Mouse (Mus musculus) cerebellum, postnatal 25 days (tissue): ENCODE data around the gene Cdc42se2.

Experiments used
- DNase-seq, 2 experiments: peaks; one replicate each; pipeline ENCODE4 v3.0.0; 2021; ENCODE audit warnings: mixed read lengths in 2 of 2

The Cdc42se2 gene

DNA sequence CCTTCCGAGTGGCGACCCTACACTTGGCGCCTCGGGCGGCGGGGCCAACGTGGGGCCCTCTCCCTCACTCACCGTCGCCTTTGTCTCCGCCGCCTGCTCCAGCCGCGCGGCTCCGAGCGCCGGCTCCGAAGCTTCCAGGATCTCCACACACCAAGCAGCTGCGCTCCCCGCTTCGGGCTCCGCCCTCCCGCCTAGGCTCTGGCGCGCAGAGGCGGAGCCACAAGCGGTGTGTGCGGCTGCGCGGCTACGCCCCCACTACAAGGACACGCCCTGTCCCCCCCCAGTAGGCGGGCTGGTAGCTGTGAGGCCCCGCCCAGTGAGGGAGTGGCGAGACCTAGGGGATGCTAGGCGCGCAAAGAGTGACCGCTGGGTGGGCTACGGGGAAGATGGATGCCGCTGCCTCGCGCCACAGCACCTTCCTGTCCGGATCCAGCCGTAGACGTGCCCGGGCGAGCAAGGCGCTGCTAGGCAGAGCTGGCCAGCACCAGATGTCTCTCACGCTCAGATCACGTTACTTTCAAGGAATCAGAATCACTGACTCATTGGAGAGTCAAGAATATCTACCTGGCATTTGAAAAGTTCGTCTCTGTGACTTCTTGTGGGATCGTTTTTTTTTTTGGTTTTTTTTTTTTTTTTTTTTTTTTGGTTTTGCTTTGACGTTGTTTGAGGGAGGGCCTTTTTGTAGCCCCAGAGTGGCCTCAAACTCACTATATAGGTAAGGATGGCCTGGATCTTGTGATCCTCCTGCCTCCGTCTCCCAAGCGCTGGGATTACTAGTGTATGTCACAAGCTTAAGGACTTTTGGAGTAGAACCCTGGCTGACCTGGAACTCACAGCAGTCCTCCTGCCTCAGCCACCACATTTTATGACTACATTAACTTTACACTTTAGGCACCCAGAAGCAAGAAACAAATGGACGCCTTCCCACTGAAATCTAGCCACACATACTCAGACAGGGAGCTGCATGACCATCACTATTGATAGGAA, at the start of gene Cdc42se2:
Cdc42se2 (minus strand) TSS at position 188 of the 987 bp plus-strand sequence.
- peak; percentile 95 to 98 for DNase-seq

DNA sequence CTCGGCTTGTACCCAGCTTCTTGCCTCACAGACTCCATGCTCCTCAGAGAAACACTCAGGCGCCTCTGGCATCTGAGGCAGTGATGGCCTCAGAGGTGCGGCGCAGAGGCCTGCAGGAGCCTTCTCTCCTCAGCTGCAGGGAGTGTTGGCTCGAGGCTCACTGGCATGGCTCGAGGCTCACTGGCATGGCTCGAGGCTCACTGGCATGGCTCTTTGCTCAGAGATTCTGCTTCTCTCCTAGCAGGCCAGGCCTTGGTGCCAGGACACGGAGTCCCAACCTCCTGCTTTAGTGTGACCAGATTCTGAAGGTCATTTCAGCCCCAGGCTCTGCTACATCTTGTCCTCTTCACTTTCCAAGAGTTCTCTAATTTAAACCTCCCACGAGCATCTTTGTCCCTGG, 48.6 kb upstream of the Cdc42se2 start:
- DNase-seq: peak; percentile 68 to 80

DNA sequence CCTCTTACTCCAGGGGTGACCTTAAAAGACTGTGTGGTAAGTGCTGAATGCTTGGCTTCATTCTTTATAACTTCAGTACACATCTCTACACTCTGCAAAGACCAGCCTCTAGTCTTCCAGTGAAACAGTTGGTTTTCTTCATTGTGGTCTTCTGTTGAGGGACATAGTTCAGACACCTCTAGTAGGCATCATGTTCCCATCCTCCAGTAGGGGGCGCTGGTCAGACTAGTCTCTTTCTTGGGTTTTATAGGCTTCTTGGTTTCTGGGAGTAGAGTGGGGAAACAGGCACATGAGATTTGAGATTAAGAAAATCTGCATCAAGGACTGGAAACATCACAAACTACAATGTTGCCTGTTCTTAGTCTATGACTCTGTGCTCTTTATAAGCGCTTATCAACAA, 47.1 kb upstream of the Cdc42se2 start:
- DNase-seq: peak in 1 of 2 experiments; percentile 15

DNA sequence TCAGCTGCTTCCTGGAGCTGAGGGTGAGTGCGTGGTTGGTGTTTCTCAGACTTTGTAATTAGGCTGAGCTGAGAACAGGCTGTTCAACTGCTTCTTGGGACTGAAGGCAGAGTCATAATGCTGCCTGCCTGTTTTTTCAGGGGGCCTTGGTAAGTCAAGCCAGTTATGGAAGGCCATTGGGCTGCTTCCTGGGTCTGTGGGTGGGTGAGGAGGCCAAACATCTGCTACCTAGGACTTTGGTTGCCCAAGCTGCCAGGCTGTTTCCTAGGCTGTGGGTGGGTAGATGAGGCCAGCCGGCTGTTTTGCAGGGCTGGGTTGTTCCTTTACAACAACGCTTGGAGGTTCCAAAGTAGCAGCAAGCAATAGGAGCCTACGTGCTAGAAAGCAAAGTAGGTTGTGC, 46.4 kb upstream of the Cdc42se2 start:
- DNase-seq: no peak

DNA sequence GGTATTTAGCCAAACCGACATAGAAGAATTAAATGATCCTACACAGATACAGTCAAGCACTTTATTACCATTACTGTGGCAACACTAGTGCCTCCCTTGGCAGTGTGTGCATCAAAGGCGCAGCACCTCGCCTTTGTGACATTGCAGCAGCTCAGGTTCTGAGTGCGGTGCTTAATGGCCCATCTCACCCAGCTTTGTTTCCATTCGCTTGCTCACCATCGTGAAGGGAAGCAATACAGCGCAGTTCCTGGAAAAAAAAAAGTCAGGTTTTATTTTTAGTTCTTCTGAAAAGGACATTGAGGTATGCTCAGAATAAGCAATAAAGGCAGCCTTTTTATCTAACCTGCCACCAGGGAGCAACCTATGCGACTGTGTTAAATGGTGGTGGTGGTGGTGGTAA, 39.3 kb upstream of the Cdc42se2 start:
- DNase-seq: no peak

DNA sequence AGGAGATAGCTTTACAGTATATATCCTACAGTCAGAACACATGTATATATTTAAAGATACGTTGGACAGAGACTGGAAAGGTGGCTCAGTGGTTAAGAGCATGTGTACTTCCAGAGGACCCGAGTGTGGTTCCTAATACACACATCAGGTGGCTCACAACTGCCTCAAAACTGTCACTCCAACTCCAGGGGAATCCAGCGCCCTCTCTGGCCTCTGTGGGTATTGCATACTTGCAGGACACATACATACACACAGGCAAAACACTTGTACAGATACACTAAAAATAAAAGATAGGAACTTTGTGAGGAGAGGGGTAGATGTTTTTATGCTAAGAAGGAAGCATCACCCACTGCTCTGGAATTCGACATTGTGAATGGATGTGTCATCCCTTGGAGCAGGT, 38.3 kb upstream of the Cdc42se2 start:
- DNase-seq: no peak

DNA sequence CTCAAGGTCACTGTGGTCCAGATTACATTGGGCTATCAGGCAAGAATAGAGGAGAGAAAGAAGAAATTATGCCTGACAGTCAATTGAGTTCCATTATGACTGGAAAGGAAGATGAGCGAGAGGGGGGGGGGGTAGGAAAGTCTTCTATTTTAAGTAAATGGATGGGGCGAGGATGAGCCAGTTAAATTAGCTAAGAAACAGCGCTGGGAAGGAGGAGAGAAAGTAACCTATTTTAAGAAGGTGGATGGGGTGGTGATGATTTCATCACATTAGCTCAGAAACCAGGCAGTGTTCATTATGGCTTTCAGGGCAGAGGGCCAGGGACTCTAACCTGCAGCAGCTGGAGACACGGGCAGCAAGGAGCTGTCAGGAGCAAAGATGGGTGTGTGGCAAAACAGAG, 36.0 kb upstream of the Cdc42se2 start:
- DNase-seq: no peak

DNA sequence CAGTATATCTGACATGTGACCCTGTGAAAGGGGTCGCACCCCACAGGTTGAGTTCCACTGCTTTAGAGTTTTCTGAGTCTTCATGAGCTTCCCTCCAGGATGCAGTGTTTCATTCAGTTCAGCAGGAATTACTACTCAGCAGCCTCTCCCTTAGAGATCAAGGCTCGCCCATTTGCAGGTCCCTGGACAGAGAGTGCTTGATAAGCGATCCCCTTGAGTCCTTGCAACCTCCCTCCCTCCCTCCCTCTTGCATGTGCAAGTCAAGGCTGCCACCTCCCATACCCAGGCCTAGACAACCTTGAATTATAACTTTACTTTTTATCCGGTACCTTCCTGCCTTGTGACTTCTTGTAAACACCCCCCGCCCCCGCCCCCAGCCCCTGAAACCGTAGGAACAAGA, 32.0 kb upstream of the Cdc42se2 start:
- no peak for DNase-seq

DNA sequence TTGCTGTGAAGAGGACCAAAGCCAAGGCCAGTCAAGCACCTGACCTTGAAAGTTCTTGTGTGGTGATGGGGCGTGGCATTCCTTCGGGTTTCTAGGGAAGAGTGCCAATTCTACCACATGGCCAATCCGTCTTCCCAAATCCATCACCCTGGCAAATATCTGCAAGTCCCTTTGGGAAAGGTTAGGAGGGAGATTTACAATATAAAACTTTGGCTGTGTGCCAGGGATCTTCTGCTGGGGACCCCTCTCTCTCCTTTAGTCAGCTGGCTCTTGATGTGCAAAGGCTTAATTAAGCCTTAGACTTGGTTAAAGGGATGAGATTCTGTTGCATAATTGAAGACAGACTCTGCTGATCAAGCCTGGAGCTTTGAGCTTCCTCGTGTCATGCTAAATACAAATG, 30.0 kb upstream of the Cdc42se2 start:
- DNase-seq: no peak

DNA sequence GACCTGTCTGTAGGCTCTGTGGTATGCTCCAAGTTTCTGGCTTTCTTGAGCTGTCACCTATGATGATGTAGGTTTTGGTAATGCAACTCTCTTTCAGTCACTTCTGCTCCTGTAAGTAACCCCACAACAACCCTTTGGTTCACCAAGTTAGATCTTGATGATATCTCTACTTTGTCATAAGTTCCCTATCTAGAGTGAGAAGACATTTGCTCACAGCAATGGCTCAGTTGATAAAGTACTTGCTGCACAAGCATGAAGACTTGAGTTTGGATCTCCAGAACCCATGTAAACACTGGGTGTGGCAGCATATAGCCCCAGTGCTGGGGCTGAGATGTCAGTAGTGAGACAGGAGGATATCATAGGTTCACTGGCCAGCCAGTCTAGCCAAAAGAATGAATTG, 28.2 kb upstream of the Cdc42se2 start:
- DNase-seq: no peak

DNA sequence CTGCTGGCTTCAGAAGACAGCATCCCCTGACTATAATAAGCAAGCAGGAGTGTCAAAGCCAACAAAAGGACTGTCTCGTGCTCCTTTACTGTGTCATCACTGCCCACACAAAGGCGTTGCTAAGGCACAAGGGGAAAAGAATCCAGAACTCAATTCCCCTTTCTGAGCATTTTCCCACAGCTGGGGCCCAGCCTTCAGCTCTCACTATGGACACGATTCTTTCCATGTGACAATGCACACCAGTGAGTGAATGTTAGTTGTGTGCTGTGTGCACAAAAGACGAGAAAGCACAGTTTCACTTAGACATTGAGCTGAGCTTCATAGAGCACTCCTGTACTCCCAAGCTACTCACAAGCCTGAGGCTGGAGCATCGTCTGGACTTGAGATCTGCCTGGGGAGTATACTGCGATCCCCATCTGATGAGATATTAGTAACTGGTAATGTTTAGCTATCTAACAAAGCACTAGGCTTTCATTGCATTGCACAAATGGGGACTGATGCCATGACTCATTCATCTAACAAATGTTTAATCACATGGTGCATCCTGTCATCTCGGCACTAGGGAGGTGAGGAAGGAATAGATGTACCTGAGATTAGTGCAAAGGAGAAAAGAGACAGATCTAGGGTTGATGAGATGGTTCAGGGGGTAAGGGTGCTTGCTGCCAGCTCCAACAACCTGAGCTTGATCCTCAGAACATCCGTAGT, 25.5 kb upstream of the Cdc42se2 start:
- DNase-seq: no peak

DNA sequence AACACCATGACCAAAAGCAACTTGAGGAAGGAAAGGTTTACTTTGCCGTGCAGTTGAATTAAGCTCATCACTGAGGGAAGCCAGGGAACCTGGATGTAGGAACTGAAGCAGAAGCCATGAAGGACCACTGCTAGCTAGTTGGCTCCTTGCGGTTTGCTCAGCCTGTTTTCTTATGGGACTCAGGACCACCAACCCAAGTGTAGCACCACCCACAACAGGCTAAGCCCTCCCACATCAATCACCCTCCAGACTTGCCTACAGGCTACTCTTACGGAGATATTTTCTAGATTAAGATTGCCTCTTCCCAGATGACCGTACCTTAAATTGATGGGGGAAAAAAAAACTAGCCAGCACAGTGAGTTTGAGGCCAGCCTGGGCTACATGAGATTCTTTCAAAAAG, 24.8 kb upstream of the Cdc42se2 start:
- no peak for DNase-seq

DNA sequence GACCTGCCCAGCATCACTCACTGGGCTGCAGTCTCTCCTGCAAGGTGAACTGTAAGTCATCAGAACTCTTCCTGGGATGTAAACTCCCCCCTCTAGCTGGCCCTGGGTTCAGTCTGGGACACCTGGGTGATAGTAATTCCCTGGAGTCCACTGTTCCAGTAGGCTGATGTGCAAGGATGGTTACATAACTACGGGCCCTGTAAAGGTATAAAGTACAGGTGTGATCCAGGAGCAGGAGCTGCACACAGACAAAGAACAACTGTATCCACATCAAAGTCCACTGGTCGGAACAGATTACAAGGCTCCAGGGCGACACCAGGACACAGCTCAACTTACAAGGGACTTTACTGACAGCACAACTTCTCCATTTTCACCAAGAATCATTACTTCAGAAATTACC, 23.6 kb upstream of the Cdc42se2 start:
- DNase-seq: no peak

DNA sequence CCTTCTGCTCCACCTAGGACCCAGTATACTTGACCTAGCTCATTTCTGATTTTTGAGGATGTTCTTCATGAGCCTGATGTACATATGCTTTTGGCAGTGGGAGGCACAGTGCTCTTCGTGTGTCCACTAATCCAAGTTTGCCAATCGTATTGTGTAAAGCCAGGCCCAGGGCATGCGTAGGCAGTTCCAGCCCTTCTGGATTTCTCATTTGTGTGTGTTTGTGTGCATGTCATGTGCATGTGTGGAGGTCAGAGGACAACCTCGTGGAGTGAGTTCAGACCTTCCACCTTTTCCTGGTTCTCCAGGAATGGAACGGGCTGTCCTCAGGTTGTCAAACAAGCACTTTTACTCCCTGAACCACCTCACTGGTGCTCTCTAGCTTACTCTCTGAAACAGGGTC, 22.1 kb upstream of the Cdc42se2 start:
- no peak for DNase-seq

DNA sequence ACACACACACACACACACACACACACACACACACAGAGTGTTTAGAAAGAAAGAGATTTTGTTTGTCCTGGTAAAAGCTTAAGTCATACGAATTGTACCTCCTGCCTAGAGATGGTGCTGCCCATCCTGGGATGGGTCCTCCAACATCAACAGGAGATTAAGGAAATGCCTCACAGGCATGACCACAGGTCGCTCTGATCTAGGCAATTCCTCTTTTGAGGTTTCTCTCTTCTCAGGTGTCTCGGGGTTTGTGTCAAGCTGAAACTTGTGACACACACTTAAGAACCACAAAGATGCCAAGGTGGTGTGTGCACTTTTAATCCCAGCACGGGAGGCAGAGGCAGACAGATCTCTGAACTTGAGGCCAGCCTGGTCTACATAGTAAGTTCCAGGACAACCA, 20.7 kb upstream of the Cdc42se2 start:
- DNase-seq: no peak

DNA sequence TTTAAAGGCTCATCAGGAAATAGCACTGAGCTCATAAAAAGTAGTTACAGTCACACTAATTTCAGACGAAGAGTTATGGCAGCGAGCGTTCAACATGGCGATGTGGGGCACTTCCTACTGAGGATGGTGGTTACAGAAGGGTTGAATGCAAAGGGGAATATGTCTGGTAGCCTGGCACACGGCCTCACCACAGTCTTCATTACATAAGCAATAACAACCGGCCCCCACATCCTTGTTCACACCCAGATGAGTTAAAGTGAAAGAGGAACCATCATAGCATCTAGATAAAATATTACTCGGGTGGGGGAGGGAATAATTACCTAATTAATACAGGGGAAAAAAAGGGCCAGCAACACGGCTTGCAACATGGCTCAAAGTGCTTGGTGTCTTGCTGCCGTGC, 20.2 kb upstream of the Cdc42se2 start:
- no peak for DNase-seq

DNA sequence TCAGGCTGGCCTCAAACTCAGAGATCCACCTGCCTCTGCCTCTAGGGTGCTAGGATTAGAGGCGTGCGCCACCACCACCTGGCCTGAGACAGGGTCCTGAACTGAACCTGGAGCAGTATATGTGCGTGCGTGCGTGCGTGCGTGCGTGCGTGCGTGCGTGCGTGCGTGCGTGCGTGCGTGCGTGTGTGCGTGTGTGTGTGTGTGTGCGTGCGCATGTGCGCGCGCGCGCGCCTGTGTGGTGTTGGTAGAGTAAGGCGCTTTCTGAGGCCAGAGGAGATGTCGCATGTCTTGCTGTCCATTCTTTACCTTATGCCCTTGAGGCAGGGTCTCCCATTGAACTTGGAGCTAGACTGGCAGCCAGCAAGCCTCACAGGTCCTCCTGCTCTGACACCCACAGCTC, 19.4 kb upstream of the Cdc42se2 start:
- no peak for DNase-seq

DNA sequence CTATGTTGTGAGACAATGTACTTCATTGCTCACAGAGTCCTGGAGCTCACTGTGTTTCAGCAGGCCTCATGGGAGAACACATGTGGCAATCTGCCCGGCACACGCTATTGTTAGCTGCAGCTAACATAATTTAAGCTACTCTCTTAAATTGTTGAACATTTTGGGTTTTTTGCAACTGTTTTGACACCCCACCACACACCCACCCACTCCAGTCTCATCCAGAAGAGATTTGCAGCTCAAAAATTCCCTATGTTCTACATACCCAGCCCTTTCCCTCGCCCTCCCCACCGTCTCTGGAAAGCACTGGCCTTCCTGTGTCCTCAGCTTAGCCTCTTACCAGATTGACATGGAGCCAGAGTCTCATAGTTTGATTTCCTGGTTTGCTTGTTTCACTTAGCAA, 17.7 kb upstream of the Cdc42se2 start:
- DNase-seq: no peak

DNA sequence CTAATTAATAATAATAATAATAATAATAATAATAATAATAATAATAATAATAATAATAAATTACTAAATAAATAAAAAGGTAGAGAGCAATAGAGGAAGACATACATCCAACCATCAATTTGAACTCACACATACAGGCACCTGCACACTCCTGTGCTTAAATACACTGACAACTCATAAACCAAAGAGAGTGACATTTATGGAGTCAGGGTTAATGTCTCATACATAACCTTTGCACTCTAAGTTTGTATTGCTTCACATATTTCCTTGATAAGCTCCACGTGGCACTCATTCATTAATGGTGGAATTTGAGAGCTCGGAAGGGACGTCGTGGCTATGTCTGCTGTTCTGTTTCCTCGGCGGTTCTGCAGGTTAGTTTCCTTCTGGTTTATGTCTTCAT, 15.1 kb upstream of the Cdc42se2 start:
- DNase-seq: no peak

DNA sequence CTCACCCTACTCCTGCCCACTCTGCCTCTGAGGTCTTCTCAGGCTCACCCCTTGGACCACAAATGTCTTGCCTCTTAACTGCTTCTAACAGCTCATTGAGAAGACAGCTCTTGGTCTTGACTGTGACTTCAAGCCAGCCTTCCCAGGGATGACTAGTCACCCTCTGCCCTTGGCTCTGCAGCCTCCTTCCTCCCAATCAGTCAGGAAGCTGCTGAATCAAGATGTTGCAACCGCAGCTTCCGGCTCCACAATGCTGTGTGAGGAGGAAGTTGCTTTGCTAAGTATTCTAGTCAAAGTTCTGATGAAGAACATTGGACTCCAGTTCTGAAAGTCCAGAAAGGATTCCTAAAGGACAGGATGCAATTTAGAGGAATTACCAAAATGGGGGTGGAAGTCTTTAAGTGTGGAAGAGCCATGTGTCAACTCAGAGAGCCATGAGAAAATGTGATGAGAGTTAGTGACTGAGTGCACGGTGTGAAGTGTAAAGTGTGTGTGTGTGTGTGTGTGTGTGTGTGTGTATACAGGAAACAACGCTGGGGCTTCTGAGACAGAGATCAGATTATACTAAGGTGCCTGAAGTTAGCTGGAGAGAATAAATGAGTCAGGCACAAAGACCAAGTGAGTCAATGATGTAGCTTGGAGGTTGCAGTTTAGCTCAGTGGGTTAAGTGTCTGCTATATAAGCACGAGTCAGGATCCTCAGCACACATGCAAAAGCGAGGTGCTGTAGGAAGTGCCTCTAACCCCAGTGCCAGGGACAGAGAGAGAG, 14.5 kb upstream of the Cdc42se2 start:
- no peak for DNase-seq

DNA sequence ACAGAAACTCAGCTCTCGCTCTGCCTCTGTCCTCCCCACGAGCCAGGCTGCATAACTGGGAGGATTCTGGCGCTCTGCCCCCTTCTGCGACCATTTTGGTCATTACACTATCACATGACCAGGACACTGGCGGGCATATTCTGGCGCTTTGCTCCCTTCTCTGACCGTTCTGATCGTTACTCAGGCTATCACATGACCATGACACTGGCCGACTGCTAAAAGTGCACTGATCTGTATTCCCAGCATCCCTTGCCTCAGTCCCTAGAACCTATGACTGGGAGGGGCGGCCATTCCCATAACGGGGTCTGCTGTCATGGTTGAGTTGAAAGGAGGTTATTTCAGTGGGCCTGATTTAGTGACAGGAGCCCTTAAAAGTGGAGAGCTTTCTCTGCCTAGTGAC, 9.1 kb upstream of the Cdc42se2 start:
- DNase-seq: no peak

DNA sequence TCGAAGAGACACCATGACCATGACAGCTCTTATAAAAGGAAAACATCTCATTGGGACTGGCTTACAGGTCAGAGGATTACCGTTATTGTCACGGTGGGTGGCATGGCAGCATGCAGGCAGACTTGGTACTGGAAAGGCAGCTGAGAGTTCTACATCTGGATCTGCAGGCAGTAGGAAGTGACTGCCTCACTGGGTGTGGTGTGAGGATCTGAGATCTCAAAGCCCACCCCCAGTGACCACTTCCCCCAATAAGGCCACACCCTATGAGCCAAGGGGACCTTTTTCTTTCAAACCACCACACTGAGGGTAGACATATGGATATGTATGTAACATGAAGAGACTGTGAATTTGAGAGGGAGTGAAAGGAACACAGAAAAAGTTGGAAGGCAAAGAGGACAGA, 7.2 kb upstream of the Cdc42se2 start:
- no peak for DNase-seq

DNA sequence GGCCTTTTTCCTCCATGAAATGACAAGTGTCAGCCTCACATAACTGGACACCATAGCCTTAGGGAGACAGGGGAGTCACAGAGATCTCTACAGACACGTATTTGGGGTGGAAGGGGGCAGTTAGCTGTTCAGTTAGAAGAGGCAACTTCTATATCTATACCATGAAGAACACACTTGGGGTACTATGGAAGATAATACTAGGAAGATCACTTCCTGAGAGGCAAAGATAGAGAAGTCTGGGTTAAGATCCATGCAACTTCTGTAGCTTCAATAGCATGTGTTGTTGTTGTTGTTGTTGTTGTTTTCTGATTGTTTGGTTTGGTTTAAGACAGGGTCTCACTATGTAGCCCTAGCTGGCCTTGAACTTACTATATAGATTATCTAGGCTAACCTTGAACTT, 5.7 kb upstream of the Cdc42se2 start:
- DNase-seq: no peak
